Mouse (Mus musculus) right cerebral cortex, postnatal 36 days (tissue): ENCODE measurements around the gene Otud4.
"Not testable (repeated sequence)": the region's sequence is repeated elsewhere in the genome, so short reads cannot be mapped to it uniquely, and the experiment has no call there.

Source experiments
- DNase-seq, 2 experiments: peaks; one replicate each; pipeline ENCODE4 v3.0.0; 2022; ENCODE audit warnings: low spot score in 2 of 2, mixed read lengths in 1 of 2

Gene Otud4

GRCm38 (mm10) chr8:79638707-79639549 lies 490 bp upstream of the Otud4 start:
- DNase-seq = peak; percentile 98 to 99

GRCm38 (mm10) chr8:79641119-79641518 lies 1.7 kb downstream of the Otud4 start:
- DNase-seq = no peak

DNA sequence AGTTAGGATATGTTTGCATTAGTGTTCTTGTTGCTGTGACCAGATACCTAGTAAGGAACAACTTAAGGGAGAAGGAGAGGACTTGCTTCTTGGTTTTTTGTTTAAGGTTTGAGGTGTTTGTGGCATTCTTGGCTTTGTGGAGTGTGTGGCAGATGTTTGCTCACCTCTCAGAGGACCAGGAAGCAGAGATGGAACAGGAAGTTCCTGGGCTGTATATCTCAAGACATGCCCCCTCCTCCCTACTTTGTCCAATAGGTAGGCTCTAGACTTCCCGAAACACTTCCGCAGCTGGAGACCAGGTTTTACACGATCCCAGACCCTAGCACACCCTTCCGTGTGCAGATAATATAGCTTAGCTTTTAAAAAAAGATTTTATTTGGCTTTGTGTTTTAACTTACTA lies 10.2 kb downstream of the Otud4 start:
- no peak for DNase-seq

DNA sequence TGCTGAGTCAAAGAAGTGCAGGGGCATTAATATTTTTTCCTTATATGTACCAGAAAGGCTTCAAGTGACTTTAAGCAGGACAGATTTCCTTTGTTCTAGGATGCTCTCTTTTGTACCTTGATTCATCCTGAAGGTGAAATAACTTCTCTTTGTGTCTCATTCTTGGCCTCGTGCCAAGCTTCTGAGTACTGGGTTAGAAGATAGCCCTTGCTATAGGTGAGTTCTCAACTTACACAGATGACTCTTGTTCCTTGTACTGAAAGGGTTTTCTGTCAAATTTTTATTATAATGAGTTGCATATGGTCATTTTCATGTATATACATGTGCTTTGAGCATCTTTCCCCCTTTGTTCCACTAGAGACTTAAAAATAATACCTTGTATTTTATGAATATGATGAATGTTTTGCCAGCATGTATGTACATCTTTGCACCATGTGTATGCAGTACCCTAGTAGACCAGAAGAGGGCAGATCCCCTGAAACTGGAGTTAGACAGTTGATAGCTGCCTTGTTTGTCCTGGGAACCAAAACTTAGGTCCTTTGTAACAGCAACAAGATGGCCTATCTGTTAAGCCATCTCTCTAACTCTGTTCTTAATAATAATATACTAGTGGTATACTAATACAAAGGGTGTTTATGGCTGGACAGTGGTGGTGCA lies 10.9 kb downstream of the Otud4 start:
- no peak for DNase-seq

DNA sequence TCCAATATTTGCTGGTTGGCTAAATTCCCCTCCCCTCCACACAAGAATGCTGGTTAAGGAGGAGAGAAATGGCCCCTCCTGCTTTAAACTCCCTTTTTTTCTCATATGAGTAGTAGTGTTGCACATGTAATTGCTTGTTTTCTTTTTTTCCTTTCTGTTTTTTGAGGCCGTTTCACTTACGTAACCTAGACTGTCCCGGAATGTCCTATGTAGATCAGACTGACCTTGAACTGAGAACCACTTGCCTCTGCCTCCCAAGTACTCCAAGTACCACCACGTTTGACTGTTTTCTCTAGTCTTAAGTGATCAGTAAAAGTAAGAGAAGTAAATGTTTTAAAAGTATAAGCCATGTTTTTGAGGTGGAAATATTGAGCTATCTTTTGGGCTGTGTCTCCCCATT lies 14.3 kb downstream of the Otud4 start:
- no peak for DNase-seq

DNA sequence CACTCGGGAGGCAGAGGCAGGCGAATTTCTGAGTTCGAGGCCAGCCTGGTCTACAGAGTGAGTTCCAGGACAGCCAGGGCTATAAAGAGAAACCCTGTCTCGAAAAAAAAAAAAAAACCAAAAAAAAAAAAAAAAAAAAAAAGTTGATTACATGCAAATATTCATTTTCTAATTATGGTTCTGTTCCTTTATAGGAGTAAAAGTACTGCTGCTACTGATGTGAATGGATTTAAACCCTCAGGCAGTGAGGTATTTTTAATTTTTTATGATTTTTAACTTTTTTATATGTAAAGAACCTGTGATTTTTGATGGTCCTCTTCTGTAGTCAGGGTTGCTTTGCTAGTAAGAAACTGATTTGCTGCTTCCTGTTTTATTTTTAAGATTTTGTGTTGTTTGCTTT lies 19.3 kb downstream of the Otud4 start:
- DNase-seq = not testable (repeated sequence)

DNA sequence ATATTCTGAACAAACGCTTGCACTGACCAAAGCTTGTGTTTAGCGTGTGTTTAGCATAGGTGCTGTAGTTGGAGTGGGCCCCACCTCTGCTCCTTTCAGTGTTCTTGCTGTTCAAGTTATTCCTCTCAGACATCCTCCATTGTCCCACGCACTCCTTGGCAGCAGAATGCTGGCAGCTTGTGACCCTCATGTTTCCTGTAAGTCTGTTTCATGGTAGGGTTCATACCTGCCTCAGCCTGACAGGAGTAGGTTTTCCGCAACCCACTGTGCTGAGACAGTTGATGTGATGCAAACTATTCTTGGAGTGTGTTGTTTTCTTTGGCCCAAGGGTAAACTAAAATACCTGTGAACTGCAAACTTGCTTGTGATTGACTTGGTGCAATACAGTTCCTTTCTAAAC lies 37.0 kb downstream of the Otud4 start:
- DNase-seq = no peak

DNA sequence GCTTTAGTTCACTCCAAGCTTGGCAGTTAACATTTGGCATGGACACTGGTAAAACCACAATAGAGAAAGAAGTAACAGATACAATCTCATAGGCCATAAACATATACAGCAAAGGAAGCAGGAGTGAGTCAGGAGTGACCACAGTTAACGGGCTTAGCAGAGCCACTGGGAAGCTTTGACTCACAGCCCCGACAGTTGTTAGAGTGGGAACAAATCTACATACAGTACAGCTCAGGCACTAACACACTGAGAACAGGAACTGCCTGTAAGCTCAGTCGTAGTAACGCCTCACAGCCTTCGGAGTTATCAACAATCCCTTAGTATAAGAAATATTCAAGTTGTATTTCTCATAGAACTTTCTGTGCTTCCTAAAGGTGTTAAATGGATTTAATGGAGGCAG lies 39.6 kb downstream of the Otud4 start:
- no peak for DNase-seq

- DNase-seq = not testable (repeated sequence)
Measured at GRCm38 (mm10) chr8:79680083-79680482, 40.7 kb downstream of the Otud4 start.

- no peak for DNase-seq
Measured at GRCm38 (mm10) chr8:79680555-79680954, 41.1 kb downstream of the Otud4 start.

- DNase-seq = no peak
Measured at GRCm38 (mm10) chr8:79680965-79681364, 41.5 kb downstream of the Otud4 start.

DNA sequence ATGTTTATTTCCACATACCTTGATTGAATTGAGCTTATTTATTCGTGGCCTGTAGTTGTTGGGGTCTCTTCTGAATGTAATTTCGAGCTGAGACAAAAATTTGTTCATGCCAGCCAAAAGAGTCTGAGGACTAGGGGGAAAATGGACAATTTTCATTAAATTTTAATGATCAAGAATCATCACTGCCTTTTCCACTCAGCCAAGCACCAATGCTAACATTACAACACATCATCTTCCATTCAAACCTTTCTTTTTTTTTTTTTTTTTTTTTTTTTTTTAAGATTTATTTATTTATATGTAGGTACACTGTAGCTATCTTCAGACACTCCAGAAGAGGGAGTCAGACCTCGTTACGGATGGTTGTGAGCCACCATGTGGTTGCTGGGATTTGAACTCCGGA lies 46.5 kb downstream of the Otud4 start:
- DNase-seq = not testable (repeated sequence)

- DNase-seq = no peak
Measured at GRCm38 (mm10) chr8:79692531-79692930, 53.1 kb downstream of the Otud4 start.

GRCm38 (mm10) chr8:79706687-79707086 lies 67.3 kb downstream of the Otud4 start:
- DNase-seq = no peak

GRCm38 (mm10) chr8:79711064-79711961 lies 71.9 kb downstream of the Otud4 start, which contains the start of the genes Abce1 and Anapc10:
Gene Abce1 (minus strand): TSS chr8:79711740.
Gene Anapc10 (plus strand): TSS chr8:79711820.
- DNase-seq = peak; percentile 95 to 97

DNA sequence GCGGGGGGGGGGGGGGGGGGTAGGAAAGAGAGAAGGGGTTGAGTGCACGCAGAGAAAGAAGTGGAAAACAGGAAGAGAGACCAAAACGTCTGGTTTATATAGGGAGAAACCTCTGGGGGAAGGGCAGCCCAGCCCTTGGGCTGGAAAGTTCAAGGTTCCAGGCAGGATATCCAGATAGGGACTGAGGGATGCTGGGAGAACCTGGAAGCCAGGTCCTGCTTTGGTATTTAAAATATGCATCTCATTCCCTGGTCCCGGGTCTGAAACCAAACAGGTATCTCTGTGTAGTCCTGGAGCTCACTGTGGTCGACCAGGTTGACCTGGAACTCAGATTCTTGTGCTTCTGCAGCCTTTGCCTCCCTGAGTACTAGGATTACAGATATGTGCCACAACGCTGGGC lies 73.3 kb downstream of the Otud4 start:
- DNase-seq = no peak

GRCm38 (mm10) chr8:79721537-79721936 lies 82.1 kb downstream of the Otud4 start:
- no peak for DNase-seq

DNA sequence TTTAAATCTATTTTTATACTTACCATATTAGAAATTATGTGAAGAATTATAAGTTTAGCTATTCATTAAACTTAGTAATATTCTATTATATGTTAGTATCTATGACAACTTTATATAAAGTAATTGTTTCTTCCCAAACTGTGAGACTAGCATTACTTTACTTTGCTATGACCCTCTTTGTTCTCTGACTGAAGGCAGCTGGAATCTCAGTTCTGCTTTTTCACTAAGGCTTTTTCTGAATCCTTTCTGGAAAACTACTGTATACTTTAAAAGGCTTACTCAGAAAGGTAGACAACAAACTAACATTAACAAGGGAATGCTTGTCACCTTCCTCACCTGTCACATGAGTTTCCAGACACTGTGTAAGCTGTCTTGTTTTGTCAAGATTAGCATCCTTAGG lies 83.9 kb downstream of the Otud4 start:
- DNase-seq = no peak

GRCm38 (mm10) chr8:79724589-79724988 lies 85.2 kb downstream of the Otud4 start:
- DNase-seq = no peak
